Mouse (Mus musculus) retina, adult 2 months (tissue): ENCODE results near the gene Pemt.

Source experiments
- DNase-seq: peaks from one replicate; pipeline ENCODE4 v3.0.0-alpha.2; 2012; ENCODE audit warnings: low read depth, low spot score

Gene Pemt

DNA sequence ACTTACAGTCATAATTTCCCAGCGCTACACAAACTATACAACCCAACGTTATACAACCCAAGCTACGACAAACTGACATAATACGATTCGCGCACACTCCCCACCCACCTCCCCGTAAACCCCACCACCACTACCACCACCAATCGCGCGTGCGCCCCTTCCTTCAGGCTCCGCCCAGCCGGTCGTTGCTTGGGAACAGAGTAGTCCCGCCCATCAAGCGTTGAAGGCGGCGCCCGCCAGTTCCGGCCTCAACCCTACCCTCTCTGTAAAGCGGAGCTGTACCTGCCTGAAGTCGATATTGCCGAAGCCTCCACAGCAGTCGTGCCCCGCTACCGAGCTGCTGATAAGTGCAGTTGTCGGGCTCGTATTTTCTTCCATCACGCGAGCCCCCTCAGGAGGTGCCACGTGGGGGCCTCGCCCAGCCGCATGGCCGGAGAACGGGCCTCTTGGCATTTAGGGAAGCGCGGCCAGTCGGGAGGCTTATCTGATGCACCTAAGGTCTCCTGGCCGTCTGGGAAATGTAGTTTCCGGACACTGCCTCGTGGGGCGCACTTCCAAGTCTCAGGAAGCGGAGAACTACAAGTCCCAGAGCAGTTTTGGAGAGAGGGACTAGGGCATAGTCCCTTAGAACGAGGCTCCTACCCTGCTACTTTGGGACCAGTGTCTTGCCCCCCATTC is at the start of gene Pemt:
TSS of gene Pemt (minus strand) at position 432 of the 678 bp plus-strand sequence.
- DNase-seq: peak; percentile 95

DNA sequence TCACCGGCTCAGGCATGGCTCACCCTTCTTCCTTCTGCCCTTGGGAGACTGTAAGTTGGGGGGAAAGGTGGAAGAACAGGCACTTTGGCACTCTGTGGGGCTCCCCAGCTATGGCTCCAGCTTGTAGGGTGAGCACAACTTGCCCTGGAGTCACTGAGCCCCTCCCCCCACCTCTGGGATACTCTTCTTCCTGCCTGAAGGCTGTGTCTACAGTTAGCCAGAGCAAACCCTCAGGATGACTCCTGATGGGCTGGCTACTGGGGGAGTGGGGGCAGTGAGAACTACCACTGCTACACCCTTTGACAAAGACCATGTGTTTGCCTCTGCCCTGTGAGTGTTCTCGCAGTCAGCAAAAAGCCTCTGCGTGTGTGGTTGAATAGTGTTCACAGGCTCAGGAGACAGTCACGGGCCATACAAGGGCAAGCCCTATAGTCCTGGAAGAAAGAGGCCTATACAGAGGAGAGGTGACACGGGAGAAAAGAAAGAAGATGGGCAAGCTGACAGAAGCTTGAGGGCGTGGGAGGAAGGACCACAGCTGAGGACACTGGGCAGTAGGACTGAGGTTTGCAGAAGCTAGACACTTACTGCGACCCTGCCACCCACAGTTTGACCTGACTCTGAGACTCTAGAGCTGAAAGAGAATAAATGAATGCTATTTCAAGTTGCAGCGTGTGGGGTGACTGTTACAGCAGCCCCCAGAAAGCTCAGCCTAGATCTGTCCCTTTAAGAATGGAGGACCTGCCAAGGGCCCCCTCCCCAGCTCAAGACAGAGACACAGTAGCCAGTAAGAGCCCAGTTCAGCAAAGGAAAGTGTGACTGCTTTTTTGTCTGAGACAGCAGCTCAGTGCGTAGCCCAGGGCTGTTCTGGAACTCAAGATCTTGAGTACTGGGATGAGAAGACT is 48.9 kb upstream of the Pemt start:
- no peak for DNase-seq

DNA sequence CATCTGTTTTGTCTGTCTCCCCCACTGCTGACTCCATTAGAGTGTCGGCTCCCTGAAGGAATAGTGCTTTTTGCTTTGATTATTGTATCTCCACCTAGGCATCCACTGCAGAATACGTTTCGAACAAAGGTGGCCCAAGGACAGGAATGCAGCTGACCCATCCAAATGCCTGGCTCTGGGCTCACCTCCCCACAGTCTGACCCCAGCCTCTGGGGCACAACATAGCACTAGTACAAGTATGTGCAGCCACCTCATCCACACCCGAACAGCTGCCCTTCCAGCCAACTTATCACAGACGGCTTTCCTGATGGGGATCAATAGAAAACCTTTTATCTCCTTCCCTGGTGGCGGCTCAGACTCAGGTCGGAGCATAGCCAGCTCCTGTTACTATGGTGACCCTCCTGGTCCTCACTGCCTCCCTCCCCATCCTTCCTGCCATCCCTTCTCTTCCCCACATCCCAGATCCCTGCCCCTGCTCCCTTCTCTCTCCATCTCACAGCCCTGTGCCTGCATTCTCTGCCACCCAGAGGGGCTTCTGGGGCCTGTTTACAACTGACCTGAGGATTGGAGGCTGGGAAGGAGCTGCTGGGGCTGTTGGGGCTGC is 47.8 kb upstream of the Pemt start:
- DNase-seq: no peak

DNA sequence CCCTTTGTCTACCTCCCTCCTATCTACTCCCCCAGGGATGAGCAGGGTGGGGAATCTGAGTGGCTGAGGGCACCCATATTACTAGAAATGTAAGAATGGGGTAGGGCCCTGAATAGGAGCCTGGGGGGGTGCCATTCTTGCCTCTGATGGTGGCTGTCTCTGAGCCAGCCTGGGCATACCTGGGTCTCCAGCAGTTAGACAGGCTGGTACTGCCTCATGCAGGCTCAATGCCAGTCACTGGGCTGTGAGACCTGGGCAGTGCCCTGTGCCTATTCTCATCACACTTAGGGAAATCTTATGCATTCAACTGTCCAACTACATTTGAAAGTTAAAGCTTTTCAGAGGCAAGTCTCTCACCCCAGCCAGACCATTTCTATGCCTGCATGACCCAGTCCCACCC is 46.9 kb upstream of the Pemt start:
- DNase-seq: no peak

DNA sequence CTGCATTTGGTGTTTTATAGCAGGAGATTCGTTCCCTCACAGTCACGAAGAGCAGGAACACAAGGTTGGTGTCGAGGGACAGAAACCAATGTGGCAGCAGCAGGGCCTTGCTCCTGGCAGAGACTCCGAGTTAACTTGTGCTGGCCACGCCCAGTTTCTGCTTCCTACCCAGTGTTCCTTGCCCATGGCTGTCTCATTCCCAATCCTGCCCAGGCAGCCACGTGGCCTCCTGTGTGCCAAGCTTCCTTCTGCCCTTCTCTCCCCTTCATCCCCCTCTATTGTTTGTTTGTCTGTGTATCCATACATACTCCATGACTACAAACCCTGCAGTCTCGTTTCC is 45.1 kb upstream of the Pemt start:
- DNase-seq: no peak

DNA sequence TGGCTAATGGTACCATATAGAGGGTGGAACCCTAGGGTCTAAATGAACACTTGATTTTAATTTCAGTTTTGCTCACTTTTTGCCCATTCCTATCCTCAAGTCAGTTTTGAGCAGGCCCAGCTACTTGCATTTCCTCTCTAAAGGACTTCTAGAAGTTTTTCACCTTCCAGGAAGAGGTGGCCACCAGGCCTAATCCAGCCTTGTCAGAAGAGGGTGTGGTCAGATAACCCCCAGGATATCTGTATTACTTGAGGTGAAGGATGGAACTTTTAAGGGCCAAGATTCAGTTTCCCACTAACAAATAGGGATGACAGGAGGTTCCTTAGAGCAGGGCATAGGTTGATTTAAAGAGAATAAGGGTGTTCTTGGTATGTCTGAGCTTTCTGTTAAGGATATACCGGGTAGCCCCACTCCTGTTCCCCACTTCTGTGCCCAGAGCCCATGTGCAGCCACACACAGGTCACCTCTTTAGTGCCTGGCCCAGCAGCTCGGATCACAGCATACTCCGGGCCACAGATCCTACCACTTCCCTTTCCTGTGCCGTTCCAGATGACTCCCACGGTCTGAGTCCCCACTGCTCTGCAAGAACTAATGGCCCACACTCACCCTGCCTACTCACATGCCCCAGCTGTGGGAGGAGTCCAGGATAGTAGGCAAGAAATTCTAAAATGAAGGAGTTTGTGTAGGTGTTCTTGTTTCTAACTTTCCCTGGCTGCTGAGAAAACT is 44.6 kb upstream of the Pemt start:
- DNase-seq: no peak

DNA sequence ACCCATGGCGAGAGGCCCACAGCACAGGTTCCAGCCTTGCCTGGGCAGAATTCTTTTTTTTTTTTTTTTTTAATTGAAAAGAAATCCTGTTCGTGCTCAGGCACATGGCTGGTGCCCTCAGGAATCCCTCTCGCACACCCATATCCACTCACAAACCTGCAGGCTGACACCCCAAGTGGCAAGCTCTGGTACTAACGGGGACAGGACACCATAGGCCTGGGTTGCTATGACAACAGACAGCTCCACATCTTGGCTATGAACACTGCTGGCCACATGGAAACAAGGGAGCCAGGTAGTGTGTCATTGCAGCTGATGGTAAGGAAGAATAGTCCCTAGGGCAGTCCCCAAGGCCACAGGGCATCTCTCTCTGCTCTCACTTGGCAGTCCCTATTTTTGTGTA is 42.7 kb upstream of the Pemt start:
- DNase-seq: no peak

DNA sequence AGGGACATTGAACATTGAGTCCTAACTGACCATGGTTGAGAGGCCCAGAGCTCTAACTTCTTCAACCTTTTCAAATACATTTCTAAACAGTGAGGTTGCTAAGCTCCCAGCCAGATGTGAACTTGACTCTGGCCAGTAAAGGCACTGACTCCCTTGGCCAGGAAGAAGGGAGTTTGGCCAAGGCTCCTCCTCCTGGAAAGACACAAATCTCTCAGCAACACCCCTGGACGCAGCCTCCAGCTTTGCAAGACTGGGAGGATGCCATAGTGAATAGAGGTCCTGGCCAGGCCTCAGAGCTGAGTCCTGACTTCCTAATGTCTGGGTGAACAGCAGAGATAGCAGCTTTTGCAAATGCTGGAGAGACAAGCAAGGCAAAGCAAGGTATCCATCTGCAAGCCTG is 40.4 kb upstream of the Pemt start:
- no peak for DNase-seq

DNA sequence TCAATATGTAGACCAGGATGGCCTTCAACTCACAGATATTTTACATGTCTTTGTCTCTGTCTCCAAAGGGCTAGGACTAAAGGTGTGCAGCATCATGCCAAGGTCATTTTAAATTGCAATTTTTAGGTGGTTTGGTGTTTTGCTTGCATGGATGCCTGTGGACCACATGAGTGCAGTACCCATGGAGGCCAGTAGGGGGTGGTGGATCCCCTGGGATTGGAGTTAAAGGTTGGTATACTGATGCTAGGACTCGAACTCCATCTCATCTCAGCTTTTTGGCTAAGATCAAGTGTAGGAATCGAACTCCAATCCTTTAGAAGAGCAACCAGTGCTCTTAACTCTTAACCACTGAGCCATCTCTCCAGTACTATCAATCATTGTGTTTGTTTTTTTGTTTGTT is 38.3 kb upstream of the Pemt start:
- DNase-seq: no peak

DNA sequence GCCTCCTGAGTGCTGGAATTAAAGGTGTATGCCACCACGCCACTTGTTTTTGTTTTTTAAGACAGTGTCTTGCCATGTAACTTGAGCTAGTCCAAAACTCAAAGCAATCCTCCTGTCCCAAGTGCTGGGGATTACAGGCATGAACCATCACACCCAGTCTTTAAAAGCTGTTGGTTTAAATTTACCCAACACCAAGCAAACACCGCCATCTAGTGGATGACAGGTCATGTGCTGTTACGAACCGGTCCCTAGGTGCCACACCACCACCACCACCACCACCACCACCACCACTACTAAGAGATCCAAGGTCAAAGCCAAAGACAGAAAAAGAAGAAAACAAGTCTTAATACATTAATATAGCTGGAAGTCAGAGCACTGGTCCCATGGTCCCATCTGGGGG is 30.5 kb upstream of the Pemt start:
- DNase-seq: peak; percentile 64

DNA sequence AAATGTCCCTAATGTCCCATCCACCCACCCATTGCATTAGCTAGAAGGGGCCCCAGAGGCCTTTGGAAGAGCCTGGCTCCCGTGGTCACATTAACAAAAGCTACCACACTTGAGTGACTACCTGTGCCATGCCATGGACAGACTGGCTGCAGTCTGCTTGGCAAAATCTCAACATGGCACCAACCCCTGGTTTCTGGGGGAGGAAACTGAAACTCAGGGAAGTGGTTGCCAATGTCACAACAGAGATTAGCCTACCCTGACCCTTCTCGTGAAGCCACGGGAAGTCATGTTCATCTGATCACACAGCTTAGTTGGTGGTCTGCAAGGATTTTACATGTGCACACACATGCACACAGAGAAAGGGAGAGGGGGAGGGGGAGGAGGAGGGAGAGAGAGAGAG is 29.9 kb upstream of the Pemt start:
- DNase-seq: no peak

DNA sequence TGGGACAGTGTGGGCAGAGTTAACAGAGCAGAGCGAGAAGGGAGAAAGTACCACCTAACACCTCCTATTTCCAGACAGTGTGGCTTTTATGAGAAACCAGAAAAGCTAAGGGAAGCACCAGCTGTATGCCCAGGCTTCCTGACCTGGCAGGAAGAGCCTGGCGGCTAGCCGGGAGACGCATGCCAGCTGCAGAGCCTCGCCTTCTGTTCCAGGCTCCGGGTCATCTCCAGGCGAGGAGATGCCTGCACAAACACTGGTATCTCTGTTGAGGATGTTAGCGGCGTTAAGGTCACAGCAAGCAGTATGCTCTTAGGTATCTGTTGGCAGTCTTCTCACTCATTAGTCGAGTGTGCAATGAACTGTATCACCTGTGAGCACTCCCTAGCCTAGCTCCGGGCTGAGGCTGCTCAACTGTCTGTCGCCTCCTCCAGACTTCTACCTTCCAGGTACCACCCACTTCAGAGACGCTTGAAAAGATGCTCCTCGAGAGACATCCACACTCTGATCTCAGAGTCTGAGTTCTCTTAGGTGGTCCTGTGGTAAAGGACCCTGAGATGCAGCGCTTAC is 27.7 kb upstream of the Pemt start:
- no peak for DNase-seq

DNA sequence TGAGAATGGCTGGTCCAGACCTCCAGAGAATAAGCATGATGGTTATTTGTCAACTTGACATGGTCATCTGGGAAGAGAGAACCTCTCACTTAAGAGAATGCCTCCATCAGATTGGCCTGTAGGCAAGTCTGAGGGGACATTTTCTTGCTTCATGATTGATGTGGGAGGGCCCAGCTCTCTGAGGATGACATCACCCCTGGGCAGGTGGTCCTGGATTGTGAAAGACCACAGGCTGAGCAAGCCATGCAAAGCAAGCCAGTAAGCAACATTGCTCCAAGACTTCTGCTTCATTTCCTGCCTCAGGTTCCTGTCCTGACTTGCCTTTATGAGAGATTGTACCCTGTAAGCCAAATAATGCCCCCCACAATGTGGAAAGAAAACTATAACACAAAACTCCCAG is 26.8 kb upstream of the Pemt start:
- DNase-seq: no peak

DNA sequence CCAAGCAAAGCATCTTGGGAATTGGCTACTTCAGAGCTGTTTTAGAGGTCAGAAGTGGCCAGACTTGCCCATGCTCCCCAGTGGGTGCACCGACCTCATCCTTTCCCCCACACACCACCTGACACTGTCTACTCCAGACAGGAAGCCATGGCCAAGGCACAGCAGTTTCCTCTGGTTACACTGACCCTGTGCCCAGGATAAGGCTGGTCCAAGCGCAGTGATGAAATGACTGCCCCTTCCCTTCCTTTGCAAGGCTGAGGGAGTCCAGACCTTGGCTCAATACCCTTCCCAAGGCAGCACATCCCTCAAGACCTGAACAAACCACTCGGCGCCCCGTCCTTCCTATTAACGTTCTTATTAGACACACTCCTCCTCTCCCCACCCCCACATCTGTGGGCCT is 24.9 kb upstream of the Pemt start:
- DNase-seq: no peak

DNA sequence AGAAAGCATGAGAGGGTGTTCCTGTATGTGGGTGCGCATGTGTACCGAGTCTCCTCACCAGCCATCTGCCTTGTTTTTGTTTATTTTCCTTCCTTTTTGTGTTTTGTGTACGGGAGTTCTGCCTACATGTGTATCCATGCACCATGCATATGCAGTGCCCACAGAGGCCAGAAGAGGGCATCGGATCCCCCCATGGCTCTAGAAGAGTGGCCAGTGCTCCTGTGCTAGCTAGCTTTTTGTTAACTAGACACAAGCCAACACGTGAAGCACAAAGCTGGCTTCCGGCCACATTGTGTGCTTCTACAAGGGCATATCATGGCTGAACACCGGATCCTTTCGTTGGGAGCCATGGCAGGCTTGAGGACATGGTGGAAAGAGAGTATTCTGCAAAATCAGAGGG is 24.3 kb upstream of the Pemt start:
- no peak for DNase-seq

DNA sequence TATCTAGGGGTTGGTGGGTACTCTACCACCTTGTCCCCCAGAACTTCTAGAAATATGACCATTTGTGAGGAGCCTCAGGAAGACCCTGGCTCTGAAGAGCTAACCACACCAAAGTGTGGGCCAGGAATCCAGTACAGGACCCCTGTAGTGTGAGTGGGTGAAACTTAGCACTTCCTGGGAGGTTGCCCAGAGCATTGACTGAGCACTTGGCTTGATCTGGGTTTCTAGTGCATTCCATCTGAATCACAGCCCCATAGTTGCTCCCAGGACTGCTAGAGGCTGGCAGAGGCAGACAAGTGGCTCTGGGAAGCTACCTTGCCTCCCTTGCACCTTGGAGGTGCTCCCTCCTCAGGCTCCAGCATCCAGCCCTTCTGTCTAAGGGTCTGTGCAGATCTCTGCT is 22.3 kb upstream of the Pemt start:
- DNase-seq: no peak

DNA sequence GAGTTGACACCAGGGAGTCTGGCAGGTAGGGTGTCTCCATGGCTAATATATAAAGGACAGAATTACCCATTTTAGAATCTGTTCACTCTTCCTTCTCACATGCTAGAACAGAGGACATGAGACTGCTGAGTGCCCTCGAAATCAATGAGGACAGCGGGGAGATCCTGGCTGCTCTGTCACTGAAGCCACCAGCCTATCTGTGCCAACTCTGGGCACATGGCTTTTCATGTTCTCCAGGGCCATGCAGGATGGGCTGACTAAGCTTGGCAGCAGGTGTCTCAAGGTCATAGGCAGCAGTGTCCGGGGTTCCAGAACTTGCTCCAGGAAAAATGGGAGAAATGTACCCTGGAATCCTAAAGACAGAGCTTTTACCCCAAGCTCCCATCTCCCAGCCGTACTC is 21.4 kb upstream of the Pemt start:
- no peak for DNase-seq

DNA sequence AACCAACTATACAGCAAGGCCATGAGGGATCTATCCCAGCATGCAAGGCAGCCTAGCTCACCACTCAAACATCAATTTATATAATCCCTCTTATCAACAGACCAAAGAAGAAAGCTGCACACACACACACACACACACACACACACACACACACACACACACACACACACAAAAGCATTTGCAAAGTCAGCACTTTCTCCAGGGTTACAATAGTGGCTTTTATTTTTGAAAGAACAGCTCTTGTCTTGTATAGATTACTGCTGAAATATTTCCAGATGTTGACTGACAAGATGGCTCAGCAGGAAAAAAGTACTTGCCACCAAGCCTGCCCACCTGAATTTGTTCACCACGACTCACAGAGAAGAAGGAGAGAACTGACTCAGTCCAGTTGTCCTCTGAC is 19.0 kb upstream of the Pemt start:
- no peak for DNase-seq

DNA sequence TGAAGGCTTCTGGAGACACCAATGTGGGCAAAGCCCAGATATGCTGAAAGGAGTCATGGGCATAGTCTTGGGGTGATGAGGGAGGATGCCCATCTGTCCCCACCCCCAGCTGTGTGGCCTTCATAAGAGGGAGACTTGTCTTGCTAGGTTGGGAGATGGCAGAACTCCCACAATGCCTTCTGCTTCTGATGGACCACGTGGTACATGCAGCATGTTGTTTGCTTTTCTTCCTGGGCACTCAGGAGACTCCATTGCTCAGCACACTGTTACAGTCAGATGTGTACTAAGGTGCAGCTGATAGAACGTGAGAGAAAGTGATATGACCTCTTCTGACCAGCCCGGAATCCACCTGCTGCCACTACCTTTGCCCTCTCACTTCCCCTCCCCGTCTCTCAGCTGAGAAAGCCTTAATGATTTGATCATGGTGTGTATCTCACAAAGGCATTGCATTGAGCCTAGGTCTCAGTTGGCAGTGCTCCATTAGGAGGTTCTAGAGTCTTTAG is 15.3 kb upstream of the Pemt start:
- DNase-seq: no peak

DNA sequence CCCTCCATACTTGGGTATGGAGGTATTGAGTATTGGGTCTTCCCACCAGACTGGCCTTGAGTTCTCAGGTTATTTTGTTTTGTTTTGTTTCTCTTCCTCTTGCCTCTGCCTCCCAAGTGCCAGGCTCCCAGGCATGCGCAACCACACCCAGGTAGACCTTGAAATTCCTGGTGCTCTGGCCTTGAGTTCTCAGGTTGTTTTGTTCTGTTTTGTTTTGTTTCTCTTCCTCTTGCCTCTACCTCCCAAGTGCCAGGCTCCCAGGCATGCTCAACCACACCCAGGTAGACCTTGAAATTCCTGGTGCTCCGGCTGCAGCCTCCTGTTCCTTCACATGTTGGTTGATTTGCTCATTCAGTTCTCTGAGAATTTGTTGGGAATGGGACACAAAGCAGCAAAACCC is 13.7 kb upstream of the Pemt start:
- DNase-seq: no peak

DNA sequence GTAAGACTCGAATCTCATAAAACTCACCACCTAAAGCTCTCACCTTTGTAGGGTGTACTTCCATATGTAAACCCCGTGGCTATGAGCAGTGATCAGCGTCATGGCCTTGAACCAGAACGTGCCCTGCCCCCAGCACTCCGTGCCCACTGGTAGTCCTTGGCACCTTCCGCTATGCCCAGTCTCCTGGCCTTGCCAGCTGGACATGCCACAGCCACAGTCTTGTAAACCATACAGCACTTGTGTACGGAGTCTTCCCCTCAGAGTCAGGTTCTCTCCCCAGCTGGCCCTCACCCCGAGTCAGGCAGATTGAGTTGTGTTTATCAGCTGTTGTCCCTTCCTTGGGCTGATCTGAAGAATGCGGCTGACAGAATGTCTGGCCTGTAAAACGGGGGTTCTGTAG is 12.2 kb upstream of the Pemt start:
- no peak for DNase-seq

DNA sequence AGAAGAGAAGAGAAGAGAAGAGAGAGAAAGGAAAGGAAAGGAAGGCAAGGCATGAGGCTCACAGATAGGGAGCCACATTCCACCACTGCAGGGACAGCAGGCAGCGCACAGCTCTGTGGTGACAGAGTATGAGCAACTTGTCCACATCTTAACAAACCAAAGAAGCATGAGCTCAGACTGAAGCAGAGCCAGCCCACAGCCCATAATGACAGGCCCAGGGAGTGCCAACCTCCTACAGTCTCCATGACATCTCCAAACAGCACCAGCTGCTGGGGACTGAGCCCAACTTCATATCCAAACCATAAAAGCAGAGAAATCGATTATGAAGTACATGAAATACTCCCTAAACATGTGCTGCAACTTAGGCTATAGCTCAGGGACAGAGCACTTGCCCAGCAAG is 11.7 kb upstream of the Pemt start:
- DNase-seq: no peak
